Mouse (Mus musculus) myocyte (in vitro differentiated cells): ENCODE measurements around the gene Slc35e3.

Source experiments
- E2F4 ChIP-seq: IDR thresholded peaks from one replicate; pipeline ENCODE4 v1.6.1; 2011; ENCODE audit warnings: mild to moderate bottlenecking, control low read depth, moderate library complexity; ENCODE audit not compliant: insufficient read depth
- MAX ChIP-seq: IDR thresholded peaks from one replicate; pipeline ENCODE4 v1.6.1; 2011; ENCODE audit warnings: low read depth, mild to moderate bottlenecking, control low read depth
- POLR2A ChIP-seq: IDR thresholded peaks from one replicate; pipeline ENCODE4 v1.6.1; 2011; ENCODE audit warnings: low read depth, mild to moderate bottlenecking, control low read depth, moderate library complexity; ENCODE audit not compliant: insufficient read length
- REST ChIP-seq: IDR thresholded peaks from one replicate; pipeline ENCODE4 v1.6.1; 2011; ENCODE audit warnings: mild to moderate bottlenecking, control low read depth, moderate library complexity; ENCODE audit not compliant: insufficient read depth, insufficient read length
- SRF ChIP-seq: IDR thresholded peaks from one replicate; pipeline ENCODE4 v1.6.1; 2011; ENCODE audit warnings: low read depth; ENCODE audit not compliant: control insufficient read depth, insufficient read length
- TCF12 ChIP-seq: IDR thresholded peaks from one replicate; pipeline ENCODE4 v1.6.1; 2011; ENCODE audit warnings: mild to moderate bottlenecking, control low read depth; ENCODE audit not compliant: poor library complexity, insufficient read depth, severe bottlenecking
- USF1 ChIP-seq: IDR thresholded peaks from one replicate; pipeline ENCODE4 v1.6.1; 2011; ENCODE audit warnings: low read depth, mild to moderate bottlenecking, control low read depth, moderate library complexity

GRCm38 (mm10) chr10:117749787-117750343 lies 3.7 kb upstream of the Slc35e3 start:
- TF ChIP-seq POLR2A (no peak), USF1 (no peak), REST (no peak), TCF12 (no peak), SRF (no peak), MAX (no peak), E2F4 (no peak)
